Mouse (Mus musculus): Measurements from ENCODE around the gene Hnf1a. TPM values are rescaled to one million over a fixed set of nuclear protein-coding genes. Genes with fewer than 3 reads are reported as not detected.
"Not testable (repeated sequence)": the region's sequence is repeated elsewhere in the genome, so short reads cannot be mapped to it uniquely, and the experiment has no call there.

The Hnf1a gene
- polyA plus RNA-seq, 1 experiment from 2014 or later: 0.07 TPM

- Histone ChIP-seq H3K4me2 (replicated peaks) (no peak overlapping the region), H3K27ac (replicated peaks) (no peak overlapping the region), H3K9me3 (replicated peaks) (no peaks in the 10 kb centered on the region), H3K4me1 (peaks cover 10% of the 10 kb centered on the region; the same call in 1 of the 2 replicates), H3K36me3 (peaks cover 50% of the 10 kb centered on the region), H3K27me3 (no peaks in the 10 kb centered on the region), H3K9ac (no peak overlapping the region), H3K4me3 (replicated peaks) (no peak overlapping the region)
- ATAC-seq (ENCODE audit: insufficient number of reproducible peaks, low FRiP score, low TSS enrichment, low read depth): no peak
- WGBS: 95% methylated on average over 10 of the region's 10 CpGs
These were observed 25.8 kb downstream of the Hnf1a start for GRCm38 (mm10) chr5:114945072-114945471.

- Histone ChIP-seq H3K4me1 (peaks cover 5% of the 10 kb centered on the region; the same call in 1 of the 2 replicates), H3K36me3 (peaks cover 27% of the 10 kb centered on the region), H3K27ac (replicated peaks) (no peak overlapping the region; the same call in 1 of the 2 replicates), H3K9me3 (replicated peaks) (no peaks in the 10 kb centered on the region), H3K4me3 (replicated peaks) (peak overlapping the region; percentile 96), H3K4me2 (replicated peaks) (peak overlapping the region; percentile 77), H3K27me3 (no peaks in the 10 kb centered on the region), H3K9ac (0 out of 2 replicates have a peak overlapping the region, but pooled peaks have one; percentile 91)
- 31% methylated on average over 4 of the region's 4 CpGs for WGBS
- no peak for ATAC-seq (ENCODE audit: insufficient number of reproducible peaks, low FRiP score, low TSS enrichment, low read depth)
These were observed 28.1 kb downstream of the Hnf1a start for GRCm38 (mm10) chr5:114942766-114943130.

- Histone ChIP-seq H3K4me2 (replicated peaks) (peak within 1 kb of the TSS; percentile 77), H3K27me3 (no peaks in the 10 kb centered on the region), H3K9me3 (replicated peaks) (no peaks in the 10 kb centered on the region), H3K4me1 (peaks cover 5% of the 10 kb centered on the region; the same call in 1 of the 2 replicates), H3K27ac (replicated peaks) (peak within 1 kb of the TSS; percentile 86), H3K4me3 (replicated peaks) (peak within 1 kb of the TSS; percentile 96), H3K36me3 (peaks cover 21% of the 10 kb centered on the region), H3K9ac (peak within 1 kb of the TSS; percentile 91)
- under 1% methylated on average over 39 of the region's 39 CpGs for WGBS
- ATAC-seq (ENCODE audit: insufficient number of reproducible peaks, low FRiP score, low TSS enrichment, low read depth): peak; percentile 89
These were observed 28.7 kb downstream of the Hnf1a start, which contains the start of gene 2210016L21Rik for GRCm38 (mm10) chr5:114942074-114942765. Gene 2210016L21Rik (plus strand): TSS chr5:114942158.

- H3K9me3 ChIP-seq (replicated peaks); H3K27me3 ChIP-seq; H3K27ac ChIP-seq (replicated peaks); H3K4me1 ChIP-seq; ATAC-seq (ENCODE audit: insufficient number of reproducible peaks, low FRiP score, low TSS enrichment, low read depth); H3K9ac ChIP-seq: not testable (repeated sequence)
- WGBS: 56% methylated on average over 3 of the region's 3 CpGs
- H3K4me3 ChIP-seq (replicated peaks): peak overlapping the region; percentile 96; the same call in 1 of the 2 replicates
- 0 out of 2 replicates have a peak overlapping the region, but pooled peaks have one; percentile 77 for H3K4me2 ChIP-seq (replicated peaks)
- peaks cover 10% of the 10 kb centered on the region for H3K36me3 ChIP-seq
These were observed 29.8 kb downstream of the Hnf1a start for GRCm38 (mm10) chr5:114941138-114941537.

- no peaks in the 10 kb centered on the region for H3K27me3 ChIP-seq
- no peaks in the 10 kb centered on the region for H3K36me3 ChIP-seq
- WGBS: 29% methylated on average over 3 of the region's 3 CpGs
- H3K9me3 ChIP-seq (replicated peaks): no peaks in the 10 kb centered on the region
- H3K9ac ChIP-seq: no peak overlapping the region
- H3K27ac ChIP-seq (replicated peaks): no peak overlapping the region
- ATAC-seq (ENCODE audit: insufficient number of reproducible peaks, low FRiP score, low TSS enrichment, low read depth): peak; percentile 37; the same call in 1 of the 2 replicates
- no peak overlapping the region for H3K4me2 ChIP-seq (replicated peaks)
- no peaks in the 10 kb centered on the region for H3K4me1 ChIP-seq
- no peak overlapping the region for H3K4me3 ChIP-seq (replicated peaks)
These were observed 35.1 kb downstream of the Hnf1a start for GRCm38 (mm10) chr5:114935838-114936237.

- H3K9me3 ChIP-seq (replicated peaks): no peaks in the 10 kb centered on the region
- H3K4me1 ChIP-seq: no peaks in the 10 kb centered on the region
- H3K36me3 ChIP-seq: no peaks in the 10 kb centered on the region
- WGBS: 81% methylated on average over 8 of the region's 8 CpGs
- no peak overlapping the region for H3K4me3 ChIP-seq (replicated peaks)
- no peak overlapping the region for H3K27ac ChIP-seq (replicated peaks)
- no peak overlapping the region for H3K4me2 ChIP-seq (replicated peaks)
- H3K27me3 ChIP-seq: no peaks in the 10 kb centered on the region
- no peak for ATAC-seq (ENCODE audit: insufficient number of reproducible peaks, low FRiP score, low TSS enrichment, low read depth)
- H3K9ac ChIP-seq: no peak overlapping the region
These were observed 37.7 kb downstream of the Hnf1a start for GRCm38 (mm10) chr5:114933206-114933605.

GRCm38 (mm10) chr5:114931626-114932025, 39.3 kb downstream of the Hnf1a start:
- H3K9ac ChIP-seq: no peak overlapping the region
- no peak overlapping the region for H3K4me3 ChIP-seq (replicated peaks)
- WGBS: 57% methylated on average over 5 of the region's 5 CpGs
- no peaks in the 10 kb centered on the region for H3K36me3 ChIP-seq
- H3K9me3 ChIP-seq (replicated peaks): no peaks in the 10 kb centered on the region
- H3K4me2 ChIP-seq (replicated peaks): no peak overlapping the region
- no peak overlapping the region for H3K27ac ChIP-seq (replicated peaks)
- no peaks in the 10 kb centered on the region for H3K4me1 ChIP-seq
- no peaks in the 10 kb centered on the region for H3K27me3 ChIP-seq
- no peak for ATAC-seq (ENCODE audit: insufficient number of reproducible peaks, low FRiP score, low TSS enrichment, low read depth)

- Histone ChIP-seq H3K27ac (replicated peaks) (no peak overlapping the region), H3K4me1 (peaks cover 3% of the 10 kb centered on the region; the same call in 1 of the 2 replicates), H3K4me2 (replicated peaks) (no peak overlapping the region), H3K9me3 (replicated peaks) (no peaks in the 10 kb centered on the region), H3K36me3 (no peaks in the 10 kb centered on the region), H3K4me3 (replicated peaks) (no peak overlapping the region), H3K9ac (no peak overlapping the region), H3K27me3 (no peaks in the 10 kb centered on the region)
- ATAC-seq (ENCODE audit: insufficient number of reproducible peaks, low FRiP score, low TSS enrichment, low read depth): no peak
- WGBS: 79% methylated on average over 9 of the region's 9 CpGs
These were observed 44.1 kb downstream of the Hnf1a start for GRCm38 (mm10) chr5:114926753-114927152.

GRCm38 (mm10) chr5:114926153-114926684, 44.7 kb downstream of the Hnf1a start:
- Histone ChIP-seq H3K9ac (no peak overlapping the region), H3K4me2 (replicated peaks) (no peak overlapping the region), H3K27ac (replicated peaks) (no peak overlapping the region), H3K27me3 (no peaks in the 10 kb centered on the region), H3K36me3 (no peaks in the 10 kb centered on the region), H3K9me3 (replicated peaks) (no peaks in the 10 kb centered on the region), H3K4me3 (replicated peaks) (no peak overlapping the region), H3K4me1 (peaks cover 3% of the 10 kb centered on the region; the same call in 1 of the 2 replicates)
- 72% methylated on average over 1 of the region's 1 CpGs for WGBS
- no peak for ATAC-seq (ENCODE audit: insufficient number of reproducible peaks, low FRiP score, low TSS enrichment, low read depth)

- Histone ChIP-seq H3K9me3 (replicated peaks) (no peaks in the 10 kb centered on the region), H3K27ac (replicated peaks) (no peak within 1 kb of the TSS), H3K4me1 (peaks cover 3% of the 10 kb centered on the region; the same call in 1 of the 2 replicates), H3K4me2 (replicated peaks) (peak within 1 kb of the TSS; percentile 43), H3K4me3 (replicated peaks) (peak within 1 kb of the TSS; percentile 32), H3K9ac (no peak within 1 kb of the TSS), H3K27me3 (no peaks in the 10 kb centered on the region), H3K36me3 (no peaks in the 10 kb centered on the region)
- no peak for ATAC-seq (ENCODE audit: insufficient number of reproducible peaks, low FRiP score, low TSS enrichment, low read depth)
- WGBS: 38% methylated on average over 15 of the region's 15 CpGs
These were observed 47.9 kb downstream of the Hnf1a start, which contains the start of gene Oasl1 for GRCm38 (mm10) chr5:114922998-114923473. Gene Oasl1 (plus strand): TSS chr5:114923240.

- H3K36me3 ChIP-seq: no peaks in the 10 kb centered on the region
- H3K4me1 ChIP-seq: peaks cover 3% of the 10 kb centered on the region; the same call in 1 of the 2 replicates
- H3K4me2 ChIP-seq (replicated peaks): no peak overlapping the region
- ATAC-seq (ENCODE audit: insufficient number of reproducible peaks, low FRiP score, low TSS enrichment, low read depth): no peak; the same call in 1 of the 2 replicates
- WGBS: 56% methylated on average over 10 of the region's 10 CpGs
- no peak overlapping the region for H3K4me3 ChIP-seq (replicated peaks)
- no peak overlapping the region for H3K27ac ChIP-seq (replicated peaks)
- no peaks in the 10 kb centered on the region for H3K27me3 ChIP-seq
- H3K9me3 ChIP-seq (replicated peaks): no peaks in the 10 kb centered on the region
- H3K9ac ChIP-seq: no peak overlapping the region
These were observed 48.5 kb downstream of the Hnf1a start for GRCm38 (mm10) chr5:114922366-114922731.

Data from embryonic facial prominence, embryonic 15.5 days (tissue).